Mouse (Mus musculus): Measurements from ENCODE around the gene Vac14.

Gene Vac14

DNA sequence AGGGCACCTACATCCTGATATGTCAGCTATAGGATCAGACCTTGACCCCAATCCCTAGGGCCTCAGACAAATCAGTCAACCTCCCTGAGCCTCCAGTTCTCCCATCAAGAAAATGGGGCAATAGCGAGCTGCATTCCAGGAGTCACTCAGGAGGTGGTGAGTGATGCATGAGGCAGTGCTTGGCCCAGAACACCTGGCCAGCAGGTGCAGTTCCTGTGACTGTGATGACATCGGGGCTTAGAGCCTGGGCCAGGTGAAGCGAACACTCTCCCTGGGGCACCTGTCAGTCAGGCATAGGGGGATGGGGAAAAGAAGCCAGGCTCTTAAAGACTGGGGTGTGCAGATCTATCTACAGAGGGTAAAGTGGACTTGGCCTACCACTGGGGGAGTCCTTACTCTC is 106.1 kb downstream of the Vac14 start:
- in situ Hi-C loops (cut with MboI; ENCODE audit: low pct_unique_long_range_greater_than_20kb in 1 of 2, low sequenced_read_pairs in 2 of 2, unreplicated experiment in 1 of 2), result no loop called here

DNA sequence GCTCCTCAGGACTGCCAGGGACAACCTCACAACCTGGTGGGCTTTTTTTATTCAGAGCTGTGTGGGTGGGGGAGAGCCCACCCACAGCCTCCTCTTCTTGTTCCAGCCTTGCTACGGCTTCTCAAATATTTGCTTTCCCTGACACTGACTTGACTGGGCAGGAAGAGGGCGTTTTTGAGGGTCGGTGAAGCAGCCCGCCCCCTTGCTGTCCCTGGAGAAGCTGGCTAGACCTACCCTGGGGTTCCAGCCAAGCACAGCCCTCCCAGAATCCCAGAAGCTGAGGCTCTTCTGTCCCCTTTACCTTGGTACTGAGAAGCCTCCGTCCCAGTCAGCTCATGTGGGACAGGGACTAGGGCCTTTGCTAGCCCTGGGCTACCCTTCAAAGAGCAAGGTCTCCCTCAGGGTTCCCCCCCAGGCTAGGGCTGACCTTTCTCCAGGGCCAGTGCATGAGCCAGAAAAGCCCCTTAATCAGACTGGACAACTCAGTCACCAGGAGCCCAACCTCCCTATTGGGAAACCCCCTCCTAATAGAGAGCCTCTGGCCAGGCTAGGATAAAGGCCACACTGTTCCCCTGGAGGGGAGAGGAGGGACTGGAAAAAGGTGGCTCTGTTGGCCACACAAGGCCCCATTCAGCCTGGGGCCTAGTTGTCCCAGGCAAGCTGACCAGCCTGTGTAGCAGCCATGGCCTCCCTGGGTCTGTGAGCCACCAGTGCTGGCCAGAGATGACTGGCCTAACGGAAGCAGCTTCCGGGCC is 106.9 kb downstream of the Vac14 start:
- in situ Hi-C loops (cut with MboI; ENCODE audit: low pct_unique_long_range_greater_than_20kb in 1 of 2, low sequenced_read_pairs in 2 of 2, unreplicated experiment in 1 of 2), result no loop called here

GRCm38 (mm10) chr8:110726893-110727292 is 108.5 kb downstream of the Vac14 start:
- in situ Hi-C loops (cut with MboI; ENCODE audit: low pct_unique_long_range_greater_than_20kb in 1 of 2, low sequenced_read_pairs in 2 of 2, unreplicated experiment in 1 of 2), result no loop called here

GRCm38 (mm10) chr8:110731346-110731859 is 113.0 kb downstream of the Vac14 start:
- in situ Hi-C loops (cut with MboI; ENCODE audit: low pct_unique_long_range_greater_than_20kb in 1 of 2, low sequenced_read_pairs in 2 of 2, unreplicated experiment in 1 of 2), result no loop called here

GRCm38 (mm10) chr8:110733036-110733435 is 114.7 kb downstream of the Vac14 start:
- in situ Hi-C loops (cut with MboI; ENCODE audit: low pct_unique_long_range_greater_than_20kb in 1 of 2, low sequenced_read_pairs in 2 of 2, unreplicated experiment in 1 of 2), result no loop called here

DNA sequence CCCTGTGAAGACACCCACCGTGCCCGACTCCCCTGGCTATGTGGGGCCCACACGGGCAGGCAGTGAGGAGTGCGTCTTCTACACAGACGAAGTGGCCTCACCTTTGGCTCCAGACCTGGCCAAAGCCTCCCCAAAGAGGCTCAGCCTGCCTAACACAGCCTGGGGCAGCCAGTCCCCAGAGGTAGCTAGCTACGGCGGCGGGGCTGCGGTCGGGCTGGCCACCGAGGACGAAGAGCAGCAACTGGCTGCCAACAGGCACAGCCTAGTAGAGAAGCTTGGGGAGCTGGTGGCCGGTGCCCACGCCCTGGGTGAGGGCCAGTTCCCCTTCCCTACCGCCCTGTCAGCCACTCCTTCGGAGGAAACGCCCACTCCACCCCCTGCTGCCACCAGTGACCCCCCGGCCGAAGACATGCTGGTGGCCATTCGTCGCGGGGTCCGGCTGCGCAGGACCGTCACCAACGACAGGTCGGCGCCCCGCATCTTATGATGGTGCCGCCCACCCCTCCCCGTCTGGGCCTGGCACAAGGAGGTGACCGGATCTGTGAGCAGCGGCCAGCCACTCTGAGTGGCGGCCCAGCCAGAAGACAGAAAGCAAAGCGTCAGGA is 120.3 kb downstream of the Vac14 start:
- in situ Hi-C loops (cut with MboI; ENCODE audit: low pct_unique_long_range_greater_than_20kb in 1 of 2, low sequenced_read_pairs in 2 of 2, unreplicated experiment in 1 of 2), result no loop called here

GRCm38 (mm10) chr8:110740629-110741175 is 122.3 kb downstream of the Vac14 start:
- in situ Hi-C loops (cut with MboI; ENCODE audit: low pct_unique_long_range_greater_than_20kb in 1 of 2, low sequenced_read_pairs in 2 of 2, unreplicated experiment in 1 of 2), result no loop called here

GRCm38 (mm10) chr8:110741816-110742451 is 123.5 kb downstream of the Vac14 start:
- in situ Hi-C loops (cut with MboI; ENCODE audit: low pct_unique_long_range_greater_than_20kb in 1 of 2, low sequenced_read_pairs in 2 of 2, unreplicated experiment in 1 of 2), result no loop called here

GRCm38 (mm10) chr8:110742452-110742818 is 124.0 kb downstream of the Vac14 start:
- in situ Hi-C loops (cut with MboI; ENCODE audit: low pct_unique_long_range_greater_than_20kb in 1 of 2, low sequenced_read_pairs in 2 of 2, unreplicated experiment in 1 of 2), result no loop called here

- in situ Hi-C loops (cut with MboI; ENCODE audit: low pct_unique_long_range_greater_than_20kb in 1 of 2, low sequenced_read_pairs in 2 of 2, unreplicated experiment in 1 of 2), result no loop called here
Observed at GRCm38 (mm10) chr8:110745162-110745561, 126.8 kb downstream of the Vac14 start.

- in situ Hi-C loops (cut with MboI; ENCODE audit: low pct_unique_long_range_greater_than_20kb in 1 of 2, low sequenced_read_pairs in 2 of 2, unreplicated experiment in 1 of 2), result no loop called here
Observed at GRCm38 (mm10) chr8:110746661-110747060, 128.3 kb downstream of the Vac14 start.

DNA sequence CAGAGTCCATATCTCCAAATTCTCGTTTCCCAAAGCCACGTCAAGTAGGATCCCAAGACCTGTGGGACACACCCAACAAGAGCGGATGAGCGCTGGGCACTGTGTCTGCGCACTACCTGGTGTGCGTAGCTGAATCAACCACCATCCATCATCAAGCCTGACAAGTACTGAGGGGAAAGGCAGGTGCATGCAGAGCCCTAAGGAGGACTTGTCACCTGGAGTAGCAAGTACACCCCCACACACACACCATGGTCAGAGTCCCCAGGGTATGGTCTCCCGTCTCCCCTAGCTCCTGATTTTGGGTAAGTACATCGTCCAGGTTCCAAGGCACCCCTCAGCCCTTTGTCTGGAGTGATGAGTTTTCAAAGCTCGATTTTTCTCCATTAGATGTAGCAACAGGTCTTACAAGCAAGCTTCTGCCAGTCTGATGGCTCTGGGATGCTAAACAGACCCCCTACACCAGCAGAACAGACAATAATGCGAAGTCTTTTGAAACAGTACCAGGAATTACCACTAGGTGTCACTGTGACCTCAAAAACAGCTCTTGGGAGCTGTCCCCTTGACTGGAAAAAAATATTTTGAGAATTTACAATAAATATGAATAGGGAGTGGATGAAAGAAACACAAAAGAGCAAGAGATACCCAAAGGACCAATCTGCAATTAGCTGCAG is 131.2 kb downstream of the Vac14 start:
- in situ Hi-C loops (cut with MboI; ENCODE audit: low pct_unique_long_range_greater_than_20kb in 1 of 2, low sequenced_read_pairs in 2 of 2, unreplicated experiment in 1 of 2), result no loop called here

- in situ Hi-C loops (cut with MboI; ENCODE audit: low pct_unique_long_range_greater_than_20kb in 1 of 2, low sequenced_read_pairs in 2 of 2, unreplicated experiment in 1 of 2), result no loop called here
Observed at GRCm38 (mm10) chr8:110750269-110750668, 131.9 kb downstream of the Vac14 start.

GRCm38 (mm10) chr8:110751490-110751889 is 133.1 kb downstream of the Vac14 start:
- in situ Hi-C loops (cut with MboI; ENCODE audit: low pct_unique_long_range_greater_than_20kb in 1 of 2, low sequenced_read_pairs in 2 of 2, unreplicated experiment in 1 of 2), result no loop called here

DNA sequence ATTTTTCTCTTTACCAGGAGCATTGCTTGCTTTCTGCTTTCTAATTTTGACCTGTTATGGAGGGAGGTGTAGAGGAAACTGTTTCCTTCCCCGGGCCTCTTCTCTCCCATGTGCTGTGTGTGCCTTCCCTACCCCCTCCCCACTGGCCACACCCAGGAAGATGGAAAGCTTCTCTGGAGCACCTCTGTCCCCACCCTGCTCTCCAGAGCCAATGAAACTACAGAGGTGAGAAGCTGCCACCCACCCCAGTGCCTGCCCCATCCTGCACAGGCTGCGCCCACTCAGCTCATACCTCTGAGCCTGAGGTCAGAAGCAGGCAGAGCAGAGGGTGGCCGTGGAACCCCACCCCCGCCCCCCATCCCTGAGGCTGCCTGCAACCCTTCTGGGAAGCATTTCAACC is 136.3 kb downstream of the Vac14 start:
- in situ Hi-C loops (cut with MboI; ENCODE audit: low pct_unique_long_range_greater_than_20kb in 1 of 2, low sequenced_read_pairs in 2 of 2, unreplicated experiment in 1 of 2), result no loop called here

DNA sequence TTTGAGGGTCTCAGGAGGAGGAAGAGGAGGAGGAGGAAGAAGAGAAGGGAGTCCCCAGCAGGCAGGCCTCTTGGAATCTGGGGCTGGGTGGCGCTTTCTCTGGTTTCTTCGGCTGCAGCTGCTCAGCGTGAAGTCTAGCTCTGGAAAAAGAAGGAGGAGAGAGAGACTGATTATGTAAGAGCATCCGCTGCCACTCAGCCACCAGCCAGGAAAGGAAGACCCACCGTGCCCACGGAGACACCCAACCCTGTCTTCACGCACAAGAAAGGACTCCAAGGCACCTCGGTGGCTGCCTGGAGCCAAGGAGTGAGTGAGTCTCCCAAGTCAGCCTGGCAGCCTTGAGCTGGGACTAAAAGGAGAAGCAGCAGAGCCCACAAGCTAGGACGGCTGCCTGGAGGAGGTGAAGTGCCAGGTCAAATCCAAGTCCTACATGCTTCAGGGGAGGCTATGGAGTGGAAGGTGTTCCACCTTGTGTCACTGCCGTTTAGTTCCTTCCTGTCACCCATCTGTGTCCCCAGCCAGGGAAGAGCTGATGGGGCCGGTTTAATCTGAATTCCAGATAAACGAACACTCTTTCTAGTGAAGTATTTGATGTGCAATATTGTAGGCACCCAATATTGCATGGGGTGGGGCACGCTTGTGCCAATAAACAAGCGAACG is 137.3 kb downstream of the Vac14 start:
- in situ Hi-C loops (cut with MboI; ENCODE audit: low pct_unique_long_range_greater_than_20kb in 1 of 2, low sequenced_read_pairs in 2 of 2, unreplicated experiment in 1 of 2), result no loop called here

DNA sequence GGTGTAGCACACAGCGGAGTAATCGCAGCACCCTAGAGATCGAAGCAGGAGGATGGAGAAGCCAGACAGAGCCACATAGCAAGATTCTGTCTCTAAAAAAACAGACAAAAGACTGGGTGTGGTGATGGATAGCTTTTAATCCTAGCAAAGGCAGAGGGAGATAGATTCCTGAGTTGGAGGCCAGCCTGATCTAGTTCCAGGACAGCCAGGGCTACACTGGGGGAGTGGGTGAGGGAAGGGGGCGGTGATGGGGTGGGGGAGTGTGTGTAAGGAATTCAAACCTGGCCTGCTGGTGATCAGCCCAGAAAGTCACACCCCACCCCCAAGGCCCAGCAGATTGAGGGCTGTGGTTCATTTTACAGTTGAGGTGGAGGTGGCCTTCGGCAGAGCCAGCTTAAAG is 137.8 kb downstream of the Vac14 start:
- in situ Hi-C loops (cut with MboI; ENCODE audit: low pct_unique_long_range_greater_than_20kb in 1 of 2, low sequenced_read_pairs in 2 of 2, unreplicated experiment in 1 of 2), result no loop called here

GRCm38 (mm10) chr8:110760280-110760940 is 142.0 kb downstream of the Vac14 start:
- in situ Hi-C loops (cut with MboI; ENCODE audit: low pct_unique_long_range_greater_than_20kb in 1 of 2, low sequenced_read_pairs in 2 of 2, unreplicated experiment in 1 of 2), result no loop called here
